Mouse (Mus musculus) 3T3-L1 (cell line): ENCODE results near the gene B4galt5.

Experiments
- DNase-seq: peaks from one replicate; pipeline ENCODE4 v3.0.0-alpha.2; 2015; ENCODE audit warnings: low read depth, low spot score

The B4galt5 gene

DNA sequence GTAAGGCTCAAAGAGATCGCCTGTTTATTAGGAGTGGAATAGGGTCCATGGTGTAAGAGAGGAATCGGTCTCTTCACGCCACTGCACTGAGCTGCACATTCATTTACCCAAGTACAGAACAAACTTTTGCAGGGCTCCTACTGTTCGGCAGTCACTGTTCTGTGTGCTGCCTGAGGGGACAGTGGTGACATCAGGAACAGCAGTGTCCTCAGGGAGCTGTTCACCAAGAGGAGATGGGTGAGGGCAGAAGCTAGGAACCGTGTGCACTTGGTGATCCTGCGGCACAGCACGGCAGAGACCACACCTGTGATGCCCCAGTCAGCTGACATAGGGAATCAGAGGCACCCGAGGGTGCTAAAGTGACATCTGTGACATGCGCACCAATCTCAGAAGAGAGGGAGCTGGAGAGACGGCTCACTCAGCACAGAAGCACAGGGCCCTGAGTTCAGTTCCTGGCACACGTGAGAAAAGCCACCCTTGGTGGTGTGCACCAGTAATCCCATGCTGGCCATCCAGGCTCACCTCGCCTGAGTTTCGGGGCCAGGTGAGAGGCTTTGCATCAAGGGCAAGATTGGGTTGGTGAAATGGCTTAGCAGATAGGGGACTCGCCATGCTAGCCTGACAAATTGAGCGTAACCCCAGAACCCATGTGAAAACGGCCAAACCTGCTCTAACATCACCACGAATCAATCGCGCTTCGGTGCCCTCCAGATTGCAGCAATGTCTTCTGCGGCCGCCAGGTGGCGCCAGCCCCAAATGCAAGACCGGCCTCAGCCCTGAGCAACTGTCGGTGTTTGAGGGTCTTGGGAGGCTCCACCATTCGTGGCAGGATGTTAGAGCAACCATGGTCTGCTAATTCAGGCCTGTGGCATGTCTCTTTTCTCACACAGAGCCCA, 68.6 kb downstream of the B4galt5 start:
- peak; percentile 74 for DNase-seq

DNA sequence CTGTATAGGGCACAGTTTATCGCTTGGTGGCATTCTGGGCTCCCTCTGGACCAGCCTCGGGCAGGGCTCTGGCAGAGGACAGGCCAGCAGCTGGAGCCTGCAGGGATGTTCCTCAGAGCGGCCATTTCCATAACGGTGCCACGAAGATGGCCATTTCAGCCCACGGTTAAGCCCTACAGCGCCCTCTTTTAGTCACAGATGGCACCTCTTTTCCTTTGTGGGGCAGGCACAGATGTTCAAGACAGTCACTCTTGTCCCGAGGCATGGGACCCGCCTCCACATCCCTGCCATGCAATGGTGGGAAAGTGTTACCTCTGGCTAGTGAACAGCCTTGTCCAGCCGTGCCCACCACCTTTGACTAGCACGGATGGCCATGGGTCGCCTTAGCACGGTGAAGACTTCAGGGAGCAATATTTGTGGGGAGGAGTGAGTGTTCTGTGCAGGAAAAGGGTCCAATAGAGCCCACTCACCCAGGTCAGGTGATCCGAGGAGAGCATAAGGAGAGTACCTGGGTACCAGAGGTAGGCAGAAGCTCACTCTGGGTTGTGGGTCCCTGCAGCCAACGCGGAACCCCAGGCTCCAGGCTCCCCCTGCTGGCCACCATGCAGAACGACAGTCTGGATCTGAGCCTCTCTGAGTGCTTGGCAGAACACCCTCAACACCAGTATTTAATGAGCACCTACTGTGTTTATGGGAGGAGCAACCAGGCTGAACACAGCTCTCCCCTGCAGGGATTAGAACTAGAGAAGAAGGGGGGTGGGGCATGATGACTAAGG, 70.0 kb downstream of the B4galt5 start:
- DNase-seq, result peak; percentile 79

DNA sequence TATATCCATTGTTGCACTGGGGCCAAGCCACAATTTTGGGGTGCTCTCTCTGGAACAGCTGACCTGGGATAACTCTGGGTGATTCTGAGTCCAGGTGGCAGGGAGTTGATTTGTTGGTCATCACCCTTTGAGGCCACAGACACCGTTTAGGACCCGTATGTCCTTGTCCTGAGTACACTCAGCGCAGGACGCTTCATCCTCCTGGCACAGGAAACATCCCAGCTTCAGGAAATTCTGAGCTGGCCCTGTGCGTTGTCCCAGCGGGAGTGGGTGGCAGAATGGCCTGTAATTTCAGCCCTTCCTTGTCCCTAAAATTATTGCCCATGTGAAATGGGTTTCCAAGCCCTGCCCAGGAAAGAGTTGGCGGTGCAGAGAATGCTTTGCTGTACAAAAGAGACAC, 71.0 kb downstream of the B4galt5 start:
- DNase-seq, result no peak

DNA sequence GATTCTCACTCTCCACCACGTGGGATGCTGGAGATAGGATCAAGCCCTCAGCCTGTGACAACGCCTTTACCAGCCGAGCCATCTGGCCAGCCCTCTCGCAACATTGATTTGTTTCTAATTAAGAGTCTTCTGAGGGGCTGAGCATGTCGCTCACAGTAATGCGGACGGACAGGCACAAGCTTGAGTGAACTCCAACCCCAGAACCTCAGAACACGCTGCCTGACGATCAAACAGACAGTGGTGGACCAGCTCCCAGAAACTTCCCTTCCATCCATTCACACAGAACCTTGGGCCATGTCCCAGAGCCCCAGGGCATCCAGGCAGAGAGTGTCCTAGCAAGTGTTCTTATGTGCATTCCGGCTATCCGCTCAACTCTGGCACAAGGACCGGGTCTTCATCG, 72.0 kb downstream of the B4galt5 start:
- DNase-seq, result no peak

DNA sequence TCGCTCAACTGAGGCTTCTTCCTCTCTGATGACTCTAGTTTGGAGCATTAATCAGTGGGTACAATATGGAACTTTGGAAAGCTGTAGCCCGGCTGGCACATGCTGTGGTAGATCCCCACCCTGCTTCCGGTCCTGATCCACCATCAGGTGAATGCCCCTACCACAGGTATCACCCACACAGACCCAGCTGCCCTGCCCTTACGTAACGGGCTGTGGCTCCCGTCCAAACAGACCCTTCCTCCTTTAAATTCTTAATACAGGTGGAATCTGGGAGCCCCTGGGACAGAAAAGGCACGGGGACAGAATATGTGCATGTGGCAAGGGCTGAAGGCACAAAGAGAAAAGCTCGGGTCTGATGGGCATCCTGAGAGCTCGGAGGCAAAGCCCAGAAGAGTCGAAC, 73.1 kb downstream of the B4galt5 start:
- DNase-seq, result no peak

DNA sequence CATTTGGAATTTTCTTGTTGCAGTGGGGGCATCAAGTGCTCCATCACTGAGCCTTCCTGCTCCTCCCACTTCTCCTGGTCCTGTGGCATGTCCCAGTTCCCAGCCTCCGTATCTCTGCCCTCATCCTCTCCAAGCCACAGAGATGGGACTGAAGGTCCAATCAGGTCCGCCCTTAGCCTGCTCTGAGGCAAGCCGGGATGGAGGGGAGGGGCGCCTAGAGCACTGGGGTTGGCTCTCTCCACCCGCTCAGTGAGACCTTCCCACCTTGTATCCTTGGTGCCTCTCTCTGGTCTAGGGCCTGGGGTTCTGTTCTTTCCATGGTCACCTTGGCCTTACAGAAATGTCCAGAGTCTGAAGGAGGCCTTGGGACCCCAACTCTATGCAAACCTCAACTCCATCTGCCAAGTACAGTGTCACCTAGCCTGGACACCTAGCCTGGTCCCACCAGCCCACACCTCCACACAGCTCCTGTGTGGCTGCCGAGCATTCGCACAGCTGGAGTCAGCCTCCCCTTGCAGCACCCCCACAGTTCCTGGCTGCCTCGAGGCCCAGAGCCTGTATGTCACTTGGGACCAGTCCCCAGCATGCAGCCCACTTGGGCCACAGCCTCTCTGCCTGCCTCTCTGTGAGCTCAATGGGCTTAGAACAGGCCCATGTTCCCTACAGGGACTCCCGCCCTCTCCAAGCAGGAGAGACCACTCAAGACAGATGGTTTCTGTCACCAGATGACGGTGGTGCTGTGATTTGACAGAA, 74.1 kb downstream of the B4galt5 start:
- no peak for DNase-seq

DNA sequence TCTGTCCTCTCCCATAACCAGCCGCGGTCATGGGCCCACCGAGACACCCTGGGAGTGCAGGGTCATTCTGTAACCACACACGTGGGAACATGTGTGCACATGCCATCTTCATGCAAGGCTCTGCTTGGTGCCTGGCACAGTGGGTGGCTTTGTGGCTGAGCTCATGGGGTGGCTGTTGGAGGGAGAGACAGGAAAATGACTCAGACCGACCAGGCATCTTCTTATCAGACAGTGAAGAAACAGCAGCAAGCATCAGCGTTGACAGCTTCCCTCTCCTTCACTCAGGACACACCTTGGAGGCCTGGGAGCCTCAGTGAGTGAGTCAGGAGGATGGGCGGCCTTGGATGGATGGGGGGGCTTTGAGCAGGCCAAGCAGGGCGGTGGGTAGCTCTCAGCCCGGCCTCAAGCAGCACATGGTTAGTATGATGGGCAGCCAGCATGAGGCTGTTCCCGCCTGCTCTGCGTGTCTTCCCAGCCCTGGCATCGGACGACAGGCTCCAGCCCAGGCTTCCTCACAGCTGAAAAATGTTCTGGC, 75.7 kb downstream of the B4galt5 start:
- DNase-seq, result peak; percentile 75

DNA sequence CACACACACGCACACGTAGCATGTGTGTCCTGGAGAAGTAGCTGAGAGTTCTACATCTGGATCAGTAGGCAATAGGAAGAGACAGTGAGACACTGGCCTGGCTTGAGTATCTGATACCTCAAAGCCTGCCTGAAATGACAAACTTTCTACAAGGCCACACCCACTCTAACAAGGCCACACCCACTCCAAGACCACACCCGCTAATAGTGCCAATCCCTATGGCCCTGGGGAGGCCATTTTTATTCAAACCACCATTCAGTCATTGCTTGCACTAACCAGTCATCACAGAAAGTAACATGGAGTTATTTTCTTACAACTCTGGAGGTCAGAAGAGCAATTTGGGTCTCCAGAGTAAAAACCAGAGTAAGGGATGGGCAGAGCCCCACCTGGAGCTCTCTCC, 76.3 kb downstream of the B4galt5 start:
- peak; percentile 62 for DNase-seq

DNA sequence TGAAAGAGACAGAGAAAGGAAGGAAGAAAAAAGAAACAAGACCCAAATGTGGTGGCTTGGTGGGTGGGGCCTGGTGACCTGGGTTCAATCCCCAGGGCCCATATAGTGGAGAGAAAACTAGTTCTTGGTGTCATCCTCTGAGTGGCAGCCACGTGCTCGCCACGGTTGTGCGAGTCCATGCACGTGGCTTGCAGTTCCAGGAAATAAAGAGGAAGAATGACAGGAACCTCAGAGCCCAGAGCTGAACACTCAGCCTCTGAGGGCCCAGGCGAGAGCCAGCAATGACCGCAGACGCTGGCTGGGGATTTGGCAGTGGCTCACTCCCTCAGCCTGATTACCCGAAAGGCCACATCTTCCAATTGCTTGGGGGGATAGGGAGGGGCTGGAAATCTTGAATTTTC, 77.9 kb downstream of the B4galt5 start:
- no peak for DNase-seq

DNA sequence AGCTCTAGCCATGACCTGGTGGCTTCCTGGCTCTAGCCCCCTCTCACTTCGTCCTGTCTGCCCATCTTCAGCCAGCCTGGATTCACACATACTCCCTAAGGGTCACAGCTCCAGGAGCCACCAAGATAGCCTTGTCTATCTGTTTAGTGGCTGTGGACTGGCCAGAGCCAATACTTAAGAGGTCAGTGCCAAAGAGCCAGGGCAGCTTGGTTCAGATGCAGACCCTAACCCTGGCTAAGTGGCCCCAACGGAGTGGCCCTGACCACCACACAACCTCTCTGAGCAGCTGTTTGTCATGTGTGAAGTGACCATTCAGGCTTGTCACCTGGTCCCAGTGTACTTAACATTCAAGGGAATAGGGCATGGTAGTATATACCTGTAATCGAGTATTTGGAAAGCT, 78.5 kb downstream of the B4galt5 start:
- no peak for DNase-seq

DNA sequence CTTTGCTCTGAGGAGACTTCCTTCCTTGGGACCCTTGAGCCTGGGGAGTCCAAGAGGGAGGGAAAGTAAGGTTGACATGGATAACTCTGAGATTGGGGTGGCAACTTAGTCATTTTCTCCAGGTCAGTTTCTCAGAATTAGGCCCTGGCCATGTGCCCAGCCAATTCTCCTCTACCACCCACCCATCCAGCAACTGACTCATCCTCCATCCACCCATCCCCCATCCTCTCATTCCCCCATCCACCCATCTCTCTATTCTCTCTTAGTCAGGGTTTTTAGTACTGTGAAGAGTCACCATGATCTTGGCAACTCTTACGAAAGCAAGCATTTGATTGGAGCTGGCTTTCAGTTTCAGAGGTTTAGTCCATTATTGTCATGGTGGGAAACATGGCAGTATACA, 80.3 kb downstream of the B4galt5 start:
- DNase-seq, result peak; percentile 67

DNA sequence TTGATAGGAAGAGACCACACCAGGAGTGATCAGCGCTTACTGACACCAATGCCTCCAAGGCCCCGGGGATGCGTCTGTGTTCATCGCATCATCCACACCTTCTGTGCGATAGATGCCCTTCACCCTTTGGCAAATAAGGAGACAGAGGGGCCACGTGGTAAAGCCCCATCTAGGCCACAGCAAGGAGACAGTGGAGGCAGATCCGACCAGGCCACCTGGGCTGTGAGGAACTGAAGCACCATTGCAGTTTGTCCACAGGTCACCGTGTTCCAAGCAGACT, 80.6 kb downstream of the B4galt5 start:
- DNase-seq, result no peak

DNA sequence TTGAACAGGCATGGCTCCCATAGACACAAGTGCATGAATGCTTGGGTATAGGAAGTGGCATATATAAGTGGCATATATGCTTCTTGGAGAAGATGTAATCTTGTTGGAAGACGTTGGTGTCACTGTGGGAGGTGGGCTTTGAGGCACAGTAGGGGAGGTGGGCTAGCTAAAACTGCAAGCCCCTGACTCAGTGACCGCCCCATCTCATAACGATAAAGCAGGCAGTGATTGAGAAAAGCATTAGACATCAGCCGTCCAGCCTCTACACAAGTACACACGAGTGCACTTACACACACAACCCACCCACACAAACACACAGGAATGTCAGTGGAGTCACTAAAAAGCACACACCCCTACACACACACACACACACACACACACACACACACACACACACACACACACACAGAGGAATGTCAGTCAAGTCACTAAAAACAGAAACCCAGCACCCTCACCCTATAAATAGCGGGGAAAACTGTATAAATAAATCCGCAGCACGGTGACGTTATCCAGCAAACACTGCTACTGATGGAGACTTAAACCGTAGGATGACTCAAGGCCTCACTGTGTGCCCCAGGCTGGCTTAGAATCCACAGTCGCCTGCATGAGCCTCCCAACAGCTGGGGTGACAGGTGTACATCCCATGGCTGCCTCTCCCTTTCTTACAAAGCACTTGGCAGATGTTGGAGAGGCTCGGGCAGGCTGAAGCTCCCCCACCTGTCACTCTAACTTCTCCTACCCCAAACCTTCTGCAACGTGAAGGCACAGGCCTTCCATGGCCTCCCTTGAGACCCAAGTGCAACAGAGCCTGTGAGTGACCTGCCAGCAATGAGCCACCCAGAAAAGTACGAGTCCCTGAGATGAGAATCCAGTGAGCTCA, 81.2 kb downstream of the B4galt5 start:
- DNase-seq, result no peak

DNA sequence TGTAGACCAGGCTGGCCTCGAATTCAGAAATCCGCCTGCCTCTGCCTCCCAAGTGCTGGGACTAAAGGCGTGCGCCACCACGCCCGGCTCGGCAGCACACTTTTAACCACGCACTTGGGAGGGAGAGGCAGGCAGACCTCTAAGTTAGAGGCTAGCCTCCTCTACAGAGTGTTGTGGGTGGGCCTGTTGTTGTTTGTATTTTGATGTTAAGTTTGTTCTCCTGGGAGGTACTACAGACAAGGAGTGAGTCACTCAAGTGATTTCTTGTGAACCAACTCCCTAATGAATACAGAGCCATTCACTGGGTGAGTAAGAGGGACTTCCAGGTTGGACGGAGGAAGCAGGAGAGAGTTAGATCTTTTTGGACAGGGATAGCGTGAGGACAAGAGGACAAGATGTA, 82.8 kb downstream of the B4galt5 start:
- DNase-seq, result no peak

DNA sequence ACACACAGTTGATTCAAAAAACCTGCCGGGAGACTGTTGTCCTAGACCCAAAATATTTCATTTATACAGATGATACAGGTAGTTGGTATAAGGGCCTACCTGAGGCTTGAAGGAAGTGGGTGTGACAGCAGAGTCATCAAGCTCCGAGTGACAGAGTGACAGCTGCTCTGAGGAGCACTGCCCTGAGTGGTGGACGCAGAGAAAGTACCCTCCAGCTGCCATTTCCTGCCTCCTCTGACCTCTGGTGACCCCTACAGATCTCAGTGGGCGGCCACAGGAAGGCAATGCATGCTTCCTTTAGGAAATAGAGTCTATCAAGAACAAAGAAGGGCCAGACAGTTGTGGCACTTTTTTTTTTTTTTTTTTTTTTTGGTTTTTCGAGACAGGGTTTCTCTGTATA, 83.2 kb downstream of the B4galt5 start:
- DNase-seq, result no peak

DNA sequence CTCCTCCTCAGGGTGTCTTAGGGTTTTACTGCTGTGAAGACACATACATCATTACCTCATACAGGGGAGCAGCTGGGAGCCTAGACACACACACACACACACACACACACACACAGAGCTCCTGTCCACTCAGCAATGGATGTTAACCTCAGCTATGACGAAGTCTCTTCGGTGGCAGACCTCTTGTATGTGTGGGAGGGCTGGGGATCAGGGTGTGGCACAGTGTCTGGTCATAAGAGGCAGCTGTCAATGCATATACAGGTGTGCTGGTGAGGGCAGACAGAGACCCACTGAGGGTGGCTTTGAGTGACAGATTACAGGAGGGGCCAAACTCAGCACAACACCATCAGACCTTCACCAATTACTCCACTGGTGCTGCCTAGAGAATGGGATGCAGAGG, 84.0 kb downstream of the B4galt5 start:
- DNase-seq, result no peak

DNA sequence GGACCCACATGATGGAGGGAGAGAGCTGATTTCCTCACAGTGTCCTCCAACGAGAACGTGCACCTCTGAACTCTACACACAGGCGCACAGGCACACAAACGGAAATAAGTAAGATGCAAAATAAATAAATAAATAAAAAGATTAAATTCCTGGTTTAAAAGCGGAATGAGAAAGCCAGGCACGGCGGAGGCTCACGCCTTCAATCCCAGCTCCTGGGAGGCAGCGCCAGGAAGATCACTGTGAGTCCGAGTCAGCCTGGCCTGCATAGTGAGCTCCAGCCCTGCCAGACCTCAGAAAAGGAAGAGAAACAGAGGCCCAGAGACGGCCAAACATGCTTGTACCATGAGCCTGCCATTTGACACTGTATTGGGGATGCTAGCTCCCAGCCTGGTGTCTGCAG, 85.1 kb downstream of the B4galt5 start:
- no peak for DNase-seq

DNA sequence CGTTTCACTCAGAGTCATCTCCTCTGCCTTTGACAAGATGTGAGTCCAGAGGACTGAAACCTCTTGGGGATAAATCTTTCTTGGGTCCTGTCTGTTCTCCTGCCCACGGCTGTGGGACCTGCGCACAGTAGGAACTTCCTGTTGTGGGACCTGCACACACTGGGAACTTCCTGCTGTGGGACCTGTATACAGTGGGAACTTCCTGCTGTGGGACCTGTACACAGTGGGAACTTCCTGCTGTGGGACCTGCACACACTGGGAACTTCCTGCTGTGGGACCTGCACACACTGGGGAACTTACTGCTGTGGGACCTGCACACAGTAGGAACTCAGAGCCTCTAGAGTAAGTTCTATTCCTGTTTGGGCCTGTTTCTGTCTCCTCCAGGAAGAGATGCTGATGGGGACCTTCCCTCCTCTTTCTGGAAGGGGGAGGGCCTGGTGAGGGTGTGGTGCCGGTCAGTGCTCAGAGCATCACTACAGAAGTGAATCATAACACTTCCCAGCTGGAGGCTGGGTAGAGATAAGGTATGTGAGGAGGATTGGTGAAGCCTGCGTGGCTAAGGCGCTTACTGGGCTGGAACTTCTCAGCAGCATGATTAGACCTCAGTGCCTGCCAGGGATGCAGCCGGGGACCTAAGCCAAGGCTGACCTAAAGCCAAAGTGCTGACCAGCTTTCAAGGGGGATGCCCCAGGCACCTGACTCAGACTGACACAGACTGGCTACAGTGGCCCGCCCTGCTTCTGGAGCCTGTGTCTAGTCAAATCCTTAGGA, 85.8 kb downstream of the B4galt5 start:
- DNase-seq, result peak; percentile 97

DNA sequence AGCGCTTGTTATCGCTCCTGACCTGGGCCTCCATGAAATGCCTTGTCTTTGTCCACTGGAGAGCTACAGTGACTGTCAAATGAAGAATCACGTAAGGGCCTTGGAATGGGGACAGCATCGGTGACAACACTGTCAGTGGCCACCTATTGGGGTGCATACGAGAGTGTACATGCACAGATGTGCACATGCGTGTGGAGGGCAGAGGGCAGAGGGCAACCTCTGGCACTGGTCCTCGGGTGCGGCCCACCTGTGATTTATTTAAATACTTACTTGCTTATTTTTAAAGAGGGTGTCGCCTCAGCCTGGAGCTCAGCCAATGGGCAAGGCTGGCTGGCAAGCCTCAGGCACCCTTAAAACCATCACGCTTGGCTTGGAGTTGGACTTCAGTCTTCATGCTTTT, 86.5 kb downstream of the B4galt5 start:
- no peak for DNase-seq

DNA sequence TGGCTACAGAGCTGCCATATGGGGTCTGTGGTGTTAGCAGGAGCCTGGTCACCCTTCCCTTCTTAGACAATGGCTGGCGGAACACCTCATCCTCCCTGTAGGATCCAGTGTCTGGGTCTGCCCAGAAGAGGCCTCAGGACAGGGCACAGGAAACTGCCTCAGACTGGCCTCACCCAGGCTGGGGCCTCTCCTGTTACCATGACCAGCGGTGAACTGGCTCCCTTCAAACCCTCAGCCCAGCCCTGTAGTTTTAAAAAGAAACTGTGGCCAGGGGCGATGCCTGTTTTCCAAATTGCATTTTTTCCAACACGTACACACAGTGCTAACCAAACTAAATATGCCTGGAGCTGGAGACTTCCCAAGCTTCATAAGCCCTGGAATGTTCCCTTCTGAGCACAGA, 87.9 kb downstream of the B4galt5 start:
- peak; percentile 46 for DNase-seq
